Mouse (Mus musculus) embryonic facial prominence, embryonic 13.5 days (tissue): ENCODE results near the gene Gm4981. TPM values are rescaled to one million over a fixed set of nuclear protein-coding genes. Genes with fewer than 3 reads are reported as not detected.

Experiments used
- polyA plus RNA-seq: library from polyadenylated mRNA; unstranded; fragments of >200 nt; fragmentation: Nextera tagmentation; extraction: Ambion mirVana; gene quantifications from 2 replicates; pipeline ENCODE4 v1.2.1, GENCODE M21; 2015

Gene Gm4981
- polyA plus RNA-seq, 1 experiment from 2014 or later: not detected

Other genes with a start within 250 kb of the Gm4981 start
- gene AW822073, start 11.8 kb downstream of the Gm4981 start, polyA plus RNA-seq: not detected in 2 replicates
- not detected in 2 replicates for gene Duxf3, start 4.0 kb downstream of the Gm4981 start, polyA plus RNA-seq
- 88.0 and 88.8 TPM in 2 replicates for gene Gcc2, start 18.8 kb upstream of the Gm4981 start, polyA plus RNA-seq
- gene Lims1, start 86.8 kb upstream of the Gm4981 start, polyA plus RNA-seq: 114 and 126 TPM in 2 replicates
- gene Ranbp2, start 210.2 kb upstream of the Gm4981 start, polyA plus RNA-seq: 24.3 and 27.4 TPM in 2 replicates